Mouse (Mus musculus) urinary bladder, postnatal 25 days (tissue): Measurements from ENCODE around the gene Skap1.
"Not testable (repeated sequence)": the region's sequence is repeated elsewhere in the genome, so short reads cannot be mapped to it uniquely, and the experiment has no call there.

ENCODE experiments used
- DNase-seq: peaks from one replicate; pipeline ENCODE4 v3.0.0; 2022; ENCODE audit warnings: low spot score

Gene Skap1

GRCm38 (mm10) chr11:96696168-96696727 lies 231.9 kb downstream of the Skap1 start:
- no peak for DNase-seq

- no peak for DNase-seq
Measured at GRCm38 (mm10) chr11:96696842-96697455, 232.6 kb downstream of the Skap1 start.

GRCm38 (mm10) chr11:96697467-96697866 lies 233.1 kb downstream of the Skap1 start:
- no peak for DNase-seq

- DNase-seq = no peak
Measured at GRCm38 (mm10) chr11:96703813-96704212, 239.4 kb downstream of the Skap1 start.

- DNase-seq = no peak
Measured at GRCm38 (mm10) chr11:96711268-96711667, 246.9 kb downstream of the Skap1 start.

- DNase-seq = no peak
Measured at GRCm38 (mm10) chr11:96711670-96712069, 247.3 kb downstream of the Skap1 start.

- DNase-seq = no peak
Measured at GRCm38 (mm10) chr11:96713210-96714005, 249.0 kb downstream of the Skap1 start.

GRCm38 (mm10) chr11:96714011-96714410 lies 249.6 kb downstream of the Skap1 start:
- no peak for DNase-seq

GRCm38 (mm10) chr11:96715168-96715567 lies 250.8 kb downstream of the Skap1 start:
- not testable (repeated sequence) for DNase-seq

- no peak for DNase-seq
Measured at GRCm38 (mm10) chr11:96718609-96719008, 254.2 kb downstream of the Skap1 start.

GRCm38 (mm10) chr11:96725833-96726232 lies 261.4 kb downstream of the Skap1 start:
- DNase-seq = no peak

GRCm38 (mm10) chr11:96728577-96728976 lies 264.2 kb downstream of the Skap1 start:
- DNase-seq = no peak

GRCm38 (mm10) chr11:96729462-96729861 lies 265.1 kb downstream of the Skap1 start:
- DNase-seq = no peak

- no peak for DNase-seq
Measured at GRCm38 (mm10) chr11:96730327-96730726, 265.9 kb downstream of the Skap1 start.

GRCm38 (mm10) chr11:96732657-96733056 lies 268.3 kb downstream of the Skap1 start:
- DNase-seq = no peak

- peak; percentile 26 for DNase-seq
Measured at GRCm38 (mm10) chr11:96735908-96736307, 271.5 kb downstream of the Skap1 start.

GRCm38 (mm10) chr11:96736361-96736760 lies 272.0 kb downstream of the Skap1 start:
- no peak for DNase-seq

GRCm38 (mm10) chr11:96737673-96738471 lies 273.5 kb downstream of the Skap1 start:
- DNase-seq = no peak

GRCm38 (mm10) chr11:96740796-96741195 lies 276.4 kb downstream of the Skap1 start:
- DNase-seq = no peak

GRCm38 (mm10) chr11:96741995-96742394 lies 277.6 kb downstream of the Skap1 start:
- DNase-seq = no peak

- no peak for DNase-seq
Measured at GRCm38 (mm10) chr11:96743000-96743399, 278.6 kb downstream of the Skap1 start.

- no peak for DNase-seq
Measured at GRCm38 (mm10) chr11:96743891-96744290, 279.5 kb downstream of the Skap1 start.
